Mouse (Mus musculus) mammary gland, adult 2 months (tissue): ENCODE measurements around the gene Otogl. TPM values are rescaled to one million over a fixed set of nuclear protein-coding genes. Genes with fewer than 3 reads are reported as not detected.

Experiments
- polyA plus RNA-seq: library from polyadenylated mRNA; depleted of rRNA; stranded (reverse); fragments of >200 nt; gene quantifications from 2 replicates; pipeline ENCODE4 v1.2.3, GENCODE M21; 2012; ENCODE audit warnings: low replicate concordance; rRNA removed

The Otogl gene
- polyA plus RNA-seq, result 0.02 and 0.03 TPM in 2 replicates

DNA sequence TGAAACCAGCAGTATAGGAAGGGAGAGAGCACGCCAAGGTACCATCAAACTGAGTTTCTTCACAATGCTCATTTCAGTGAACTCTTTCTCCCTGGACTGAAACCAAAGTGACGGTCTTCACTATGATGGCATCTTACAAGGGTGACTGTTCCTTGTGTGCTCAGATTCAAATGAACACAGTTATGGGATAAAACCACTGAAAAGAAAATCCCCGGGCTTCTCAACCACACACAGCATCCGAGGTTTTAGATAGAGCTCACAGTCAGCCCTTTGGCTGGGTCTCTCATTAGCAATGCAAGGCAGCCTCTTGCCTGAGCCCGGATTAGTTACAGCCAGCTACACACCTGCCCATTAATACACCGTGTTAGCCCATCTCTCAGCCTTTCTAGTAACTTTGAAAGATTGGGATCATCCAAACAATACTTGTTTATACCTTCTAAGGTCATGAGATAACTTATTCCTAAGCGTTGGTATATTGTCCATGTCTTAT is at the start of gene Otogl:
Gene Otogl (minus strand): TSS at position 51 of the 490 bp plus-strand sequence.

DNA sequence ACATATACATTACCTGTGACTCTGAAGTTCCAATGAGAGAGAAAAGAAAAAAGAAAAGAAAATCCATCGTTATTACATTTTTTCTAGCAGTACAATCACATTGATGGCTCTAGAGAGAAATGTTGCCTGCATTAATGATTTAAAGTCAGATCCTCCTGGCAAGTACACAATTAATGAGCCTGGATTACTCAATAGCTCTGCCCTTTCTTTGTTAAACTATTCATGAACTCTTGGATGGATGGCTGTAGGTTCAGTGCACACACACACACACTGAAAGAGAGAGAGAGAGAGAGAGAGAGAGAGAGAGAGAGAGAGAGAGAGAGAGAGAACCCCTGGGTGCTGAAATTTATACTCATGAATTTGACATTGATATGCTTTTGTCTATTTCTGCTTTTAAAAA is 192.1 kb downstream of the Otogl start, which contains the start of gene Ptprq:
Gene Ptprq (minus strand): TSS at position 246 of the 400 bp plus-strand sequence.

Other genes starting within 250 kb of the Otogl start
- not detected in 2 replicates for gene Ptprq, start 192.1 kb downstream of the Otogl start, polyA plus RNA-seq